Mouse (Mus musculus) gastrocnemius, postnatal 25 days (tissue): ENCODE results near the gene Zfp563. TPM values are rescaled to one million over a fixed set of nuclear protein-coding genes. Genes with fewer than 3 reads are reported as not detected.

Experiments
- DNase-seq: peaks from one replicate; pipeline ENCODE4 v3.0.0; 2022
- long read RNA-seq, 2 experiments: library from polyadenylated mRNA; stranded (forward); transcript quantifications; one replicate each; pipeline ENCODE4 v2.0.0; 2021
- total RNA-seq, 2 experiments: library from RNA; stranded (reverse); gene quantifications; 1 replicate in 1 of 2; 2 replicates in 1 of 2; pipeline ENCODE4 v1.2.3; 2021

Zfp563 gene
- total RNA-seq = 1 to 10 TPM; 3.2 to 3.9 TPM
- long read RNA-seq, experiment 1 = 0 reads
- long read RNA-seq, experiment 2, full-length matches to known transcripts = 3 of 4 reads
- long read RNA-seq, experiment 2, partial matches to known transcripts = 0 of 4 reads
- long read RNA-seq, experiment 2, other reads (novel, unspliced or antisense) = 1 of 4 reads

DNA sequence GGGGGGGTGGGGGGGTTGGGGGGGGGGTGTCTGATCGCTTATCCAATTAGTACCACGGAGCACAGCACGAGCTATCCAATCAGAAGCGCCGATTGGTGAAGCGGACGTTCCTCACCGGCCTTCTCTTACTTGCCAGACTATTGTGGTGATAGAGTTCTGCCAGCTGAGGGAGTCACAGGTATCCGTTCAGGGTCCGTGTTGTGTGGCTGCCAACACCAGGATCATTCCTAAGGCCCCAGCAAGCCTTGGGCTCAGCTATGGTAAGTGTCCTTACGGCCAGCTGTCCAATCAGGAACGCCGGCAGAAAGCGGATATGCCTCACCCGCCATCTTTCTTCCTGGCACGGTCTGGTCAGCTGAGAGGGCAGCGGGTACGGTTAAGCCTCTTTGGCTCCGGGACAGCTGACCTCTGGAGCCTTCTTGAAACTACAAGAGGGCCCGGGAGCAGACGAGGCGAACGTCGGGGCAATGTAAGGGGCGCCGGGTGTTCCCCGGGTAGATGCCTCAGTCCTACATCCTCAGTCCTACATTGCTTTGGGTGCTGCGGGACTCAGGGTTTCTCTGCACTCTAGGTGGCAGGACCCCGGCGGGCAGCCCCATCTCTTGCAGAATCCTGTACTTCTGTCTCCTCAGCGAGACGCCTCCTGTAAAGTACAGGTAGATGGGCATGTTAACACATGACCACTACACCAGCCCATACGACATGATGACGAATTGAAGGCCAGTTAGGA is at the start of gene Zfp563:
TSS of gene Zfp563 (plus strand) at position 91 of the 730 bp plus-strand sequence.
- DNase-seq = peak; percentile 94

GRCm38 (mm10) chr17:33058791-33059190 is 30.3 kb upstream of the Zfp563 start:
- DNase-seq = no peak

GRCm38 (mm10) chr17:33063001-33063400 is 26.1 kb upstream of the Zfp563 start:
- DNase-seq = no peak

DNA sequence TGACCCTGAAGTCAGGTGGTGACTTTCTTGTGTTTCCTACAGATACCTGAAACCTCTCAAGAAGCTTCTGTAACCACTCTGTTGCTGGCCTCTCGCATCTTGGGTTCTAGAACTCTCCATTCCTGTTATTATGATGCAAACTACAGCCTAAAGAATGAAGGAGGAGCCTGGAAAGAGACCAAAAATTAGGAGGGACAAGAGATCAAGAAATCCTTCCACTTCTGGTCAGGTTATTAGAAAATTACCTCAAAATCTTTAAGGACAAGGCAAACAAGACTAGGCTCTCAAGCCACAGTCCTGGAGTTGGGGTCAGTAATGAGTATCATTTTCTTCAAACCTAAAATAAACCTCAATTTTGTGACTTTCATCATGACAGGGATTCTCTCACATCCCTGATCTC is 21.2 kb upstream of the Zfp563 start, which contains the start of gene 4921501E09Rik:
TSS of gene 4921501E09Rik (minus strand) at position 101 of the 400 bp plus-strand sequence.
- DNase-seq = no peak

DNA sequence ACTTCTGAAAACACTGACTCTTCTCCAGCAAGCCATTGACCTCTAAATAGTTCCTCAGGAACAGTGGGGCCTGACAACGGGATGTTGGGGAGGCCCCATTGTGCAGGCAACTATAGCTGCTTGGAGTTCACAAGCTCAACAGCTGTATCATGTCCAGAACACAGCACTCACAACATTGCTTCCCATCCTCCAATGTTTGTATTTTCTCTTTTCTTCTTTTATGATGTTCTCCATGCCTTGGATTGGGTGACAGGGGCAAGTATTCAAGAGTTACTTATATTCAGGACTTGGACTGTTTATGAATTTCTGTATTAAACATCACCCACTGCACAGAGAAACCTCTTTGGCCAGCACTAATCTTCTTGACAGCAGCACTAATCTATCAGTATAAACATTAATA is 2.5 kb downstream of the Zfp563 start:
- DNase-seq = no peak

- peak; percentile 66 for DNase-seq
Observed at GRCm38 (mm10) chr17:33092391-33093193, 3.5 kb downstream of the Zfp563 start.

GRCm38 (mm10) chr17:33097396-33097795 is 8.3 kb downstream of the Zfp563 start:
- no peak for DNase-seq

GRCm38 (mm10) chr17:33124546-33124945 is 35.4 kb downstream of the Zfp563 start:
- no peak for DNase-seq

DNA sequence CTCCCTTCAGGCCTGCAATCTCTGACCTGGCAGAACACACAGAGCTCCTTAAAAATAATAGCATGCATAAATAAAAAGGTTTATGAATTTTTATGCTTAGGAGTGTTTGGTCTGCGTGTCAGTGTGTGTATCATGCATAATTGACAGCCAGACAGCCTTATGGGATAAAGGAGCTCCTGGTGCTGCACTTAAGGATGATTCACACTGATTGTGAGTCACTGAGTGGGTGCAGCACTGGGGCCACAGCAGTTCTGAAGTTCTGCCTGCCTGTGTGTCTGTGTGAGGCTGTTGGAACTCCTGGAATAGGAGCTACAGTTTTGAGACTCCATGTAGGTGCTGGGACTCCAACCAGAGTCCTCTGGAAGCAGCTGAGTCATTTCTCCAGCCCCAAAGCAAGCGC is 37.1 kb downstream of the Zfp563 start:
- DNase-seq = no peak

DNA sequence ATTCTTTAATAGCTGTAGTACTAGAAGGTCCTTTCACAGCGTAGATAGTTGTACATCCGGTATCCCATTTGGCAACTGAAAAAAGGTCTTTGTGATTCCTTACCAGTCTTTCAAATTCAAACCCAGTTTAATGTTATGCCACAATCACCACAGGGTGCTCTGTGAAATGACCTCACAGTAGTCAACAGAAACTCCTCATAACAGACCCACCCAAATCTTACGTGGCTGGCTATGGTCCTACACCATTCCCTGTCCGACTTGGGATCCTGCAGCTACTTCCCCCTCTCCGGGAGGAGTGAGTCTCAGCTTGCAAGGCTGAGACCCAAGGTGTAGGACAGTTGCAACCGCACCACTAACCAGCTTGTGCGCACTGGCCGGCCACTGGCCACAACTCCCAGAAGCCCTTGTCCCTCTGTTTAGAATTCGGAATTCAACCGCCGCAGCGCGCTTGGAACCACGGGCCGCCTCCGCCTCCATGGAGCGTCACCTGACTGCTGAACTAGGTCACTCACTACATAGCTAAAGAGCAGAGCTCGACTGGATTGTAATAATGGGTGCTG is 50.2 kb downstream of the Zfp563 start, which contains the start of gene Morc2b:
TSS of gene Morc2b (minus strand) at position 423 of the 560 bp plus-strand sequence.
- no peak for DNase-seq

Other genes with a start within 250 kb of the Zfp563 start
- gene Zfp870, start 197.7 kb upstream of the Zfp563 start, total RNA-seq = 1 to 10 TPM; 6.1 to 7.2 TPM
- under 1 TPM; 0.18 to 0.29 TPM for gene Cyp4f14, start 172.0 kb upstream of the Zfp563 start, total RNA-seq
- 1 to 10 TPM; 7.8 to 8.2 TPM for gene Cyp4f13, start 141.9 kb upstream of the Zfp563 start, total RNA-seq
- gene Zfp472, start 123.5 kb upstream of the Zfp563 start, total RNA-seq = 1 to 10 TPM in 1 of 2 experiments, under 1 TPM in 1; 0.87 to 1.1 TPM
- 1 to 10 TPM; 3.4 to 4.6 TPM for gene Zfp952, start 96.2 kb upstream of the Zfp563 start, total RNA-seq
- gene Zfp763, start 55.9 kb upstream of the Zfp563 start, total RNA-seq = 1 to 10 TPM; 1.7 to 2.8 TPM
- gene 4921501E09Rik, start 21.3 kb upstream of the Zfp563 start, total RNA-seq = not detected
- gene Morc2b, start 50.4 kb downstream of the Zfp563 start, total RNA-seq = under 1 TPM; 0.16 to 0.41 TPM
- not detected for gene Olfr55, start 79.1 kb downstream of the Zfp563 start, total RNA-seq
- not detected for gene Olfr239, start 102.0 kb downstream of the Zfp563 start, total RNA-seq
- under 1 TPM; 0.18 to 0.19 TPM for gene Olfr1564, start 132.4 kb downstream of the Zfp563 start, total RNA-seq
- 1 to 10 TPM; 5.0 to 5.1 TPM for gene Zfp955a, start 165.8 kb downstream of the Zfp563 start, total RNA-seq
- not detected for gene Olfr63, start 175.4 kb downstream of the Zfp563 start, total RNA-seq
- 10 to 100 TPM; 10.4 to 10.9 TPM for gene Zfp955b, start 200.2 kb downstream of the Zfp563 start, total RNA-seq